Mouse (Mus musculus): ENCODE data around the gene Rbx1. TPM values are rescaled to one million over a fixed set of nuclear protein-coding genes. Genes with fewer than 3 reads are reported as not detected.

Gene Rbx1
- total RNA-seq, 2 experiments from 2014 or later: 201 to 236 TPM

Other genes with a start within 250 kb of the Rbx1 start
- gene Mchr1, start 230.8 kb upstream of the Rbx1 start, total RNA-seq (2014; fragmentation: Nextera tagmentation): not detected in 2 replicates
- not detected in 2 replicates for gene Mchr1, start 230.8 kb upstream of the Rbx1 start, total RNA-seq (2017)
- 54.3 and 76.2 TPM in 2 replicates for gene Slc25a17, start 105.5 kb upstream of the Rbx1 start, total RNA-seq (2014; fragmentation: Nextera tagmentation)
- gene Slc25a17, start 105.5 kb upstream of the Rbx1 start, total RNA-seq (2017): 89.4 and 90.9 TPM in 2 replicates
- 175 and 195 TPM in 2 replicates for gene St13, start 66.2 kb upstream of the Rbx1 start, total RNA-seq (2014; fragmentation: Nextera tagmentation)
- gene St13, start 66.2 kb upstream of the Rbx1 start, total RNA-seq (2017): 481 and 514 TPM in 2 replicates
- gene Xpnpep3, start 66.2 kb upstream of the Rbx1 start, total RNA-seq (2014; fragmentation: Nextera tagmentation): 14.0 and 17.8 TPM in 2 replicates
- gene Xpnpep3, start 66.2 kb upstream of the Rbx1 start, total RNA-seq (2017): 24.9 and 26.2 TPM in 2 replicates
- not detected in 2 replicates for gene Dnajb7, start 58.0 kb upstream of the Rbx1 start, total RNA-seq (2014; fragmentation: Nextera tagmentation)
- gene Dnajb7, start 58.0 kb upstream of the Rbx1 start, total RNA-seq (2017): 0.34 TPM in 1 of 2 replicates, not detected in the other
- 75.2 and 116 TPM in 2 replicates for gene Ep300, start 119.1 kb downstream of the Rbx1 start, total RNA-seq (2014; fragmentation: Nextera tagmentation)
- 32.2 and 34.5 TPM in 2 replicates for gene Ep300, start 119.1 kb downstream of the Rbx1 start, total RNA-seq (2017)
- 38.3 and 41.4 TPM in 2 replicates for gene L3mbtl2, start 197.6 kb downstream of the Rbx1 start, total RNA-seq (2014; fragmentation: Nextera tagmentation)
- gene L3mbtl2, start 197.6 kb downstream of the Rbx1 start, total RNA-seq (2017): 31.5 and 42.9 TPM in 2 replicates
- not detected in 2 replicates for gene Chadl, start 231.0 kb downstream of the Rbx1 start, total RNA-seq (2014; fragmentation: Nextera tagmentation)
- gene Chadl, start 231.0 kb downstream of the Rbx1 start, total RNA-seq (2017): 0.09 TPM in 1 of 2 replicates, not detected in the other